Mouse (Mus musculus) liver, postnatal 0 days (tissue): ENCODE measurements around the gene Mrpl47.

Experiments used
- CTCF ChIP-seq: sonication (generic); IDR thresholded peaks from 2 replicates; pipeline ENCODE4 v1.5.1; 2016; ENCODE audit warnings: antibody characterized with exemption, low read depth
- EP300 ChIP-seq: IDR thresholded peaks from 2 replicates; pipeline ENCODE4 v1.6.1; 2016; ENCODE audit warnings: antibody characterized with exemption, low read depth, mild to moderate bottlenecking

DNA sequence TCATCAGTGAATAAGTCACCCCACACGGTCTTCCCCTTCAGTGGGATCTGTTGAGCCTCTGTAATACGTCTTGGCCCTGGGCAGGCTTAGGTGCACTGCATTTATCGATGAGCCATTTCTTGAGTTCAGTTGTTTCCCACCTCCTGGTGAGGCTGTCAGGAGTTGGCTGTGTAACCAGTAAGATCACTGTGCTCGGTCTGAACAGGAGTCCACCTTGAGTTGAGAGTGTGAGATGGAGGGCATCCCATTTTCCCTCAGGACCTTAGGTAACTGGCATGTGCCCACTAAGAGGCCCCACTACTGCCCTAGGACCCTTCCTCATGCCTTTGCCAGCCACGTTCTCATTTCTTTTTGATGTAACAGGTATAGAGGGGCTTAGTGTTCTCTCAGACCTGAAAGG, 11.5 kb downstream of the Mrpl47 start:
- TF ChIP-seq CTCF (no peak), EP300 (no peak)
